Mouse (Mus musculus) brain, embryonic 14.5 days (tissue): ENCODE results near the gene Wnt9a.

ENCODE experiments used
- CTCF ChIP-seq: fragments of 200-500 bp; IDR thresholded peaks from 2 replicates; pipeline ENCODE4 v1.5.1; 2012; ENCODE audit warnings: inconsistent platforms, mild to moderate bottlenecking, moderate library complexity, borderline replicate concordance; ENCODE audit not compliant: insufficient read depth, insufficient read length; ENCODE audit errors: extremely low read depth
- POLR2A ChIP-seq: fragments of 200-500 bp; IDR thresholded peaks from 2 replicates; pipeline ENCODE4 v1.6.1; 2012; ENCODE audit warnings: mild to moderate bottlenecking, inconsistent platforms, borderline replicate concordance; ENCODE audit not compliant: poor library complexity, insufficient read depth, insufficient read length, severe bottlenecking; ENCODE audit errors: extremely low read depth

GRCm38 (mm10) chr11:59309976-59310375 lies 3.2 kb downstream of the Wnt9a start:
- TF ChIP-seq CTCF (no peak), POLR2A (no peak)
